Mouse (Mus musculus) lung, adult 2 months (tissue): ENCODE data around the gene Catsperd.

Experiments
- CTCF ChIP-seq: fragments of 200-500 bp; IDR thresholded peaks from 2 replicates; pipeline ENCODE4 v1.5.1; 2011; ENCODE audit warnings: mild to moderate bottlenecking, low read length, control low read depth; ENCODE audit not compliant: insufficient read depth
- POLR2A ChIP-seq: fragments of 200-500 bp; IDR thresholded peaks from 2 replicates; pipeline ENCODE4 v1.6.1; 2011; ENCODE audit warnings: low read depth, mild to moderate bottlenecking, control low read depth, low read length, borderline replicate concordance; ENCODE audit errors: extremely low read depth

DNA sequence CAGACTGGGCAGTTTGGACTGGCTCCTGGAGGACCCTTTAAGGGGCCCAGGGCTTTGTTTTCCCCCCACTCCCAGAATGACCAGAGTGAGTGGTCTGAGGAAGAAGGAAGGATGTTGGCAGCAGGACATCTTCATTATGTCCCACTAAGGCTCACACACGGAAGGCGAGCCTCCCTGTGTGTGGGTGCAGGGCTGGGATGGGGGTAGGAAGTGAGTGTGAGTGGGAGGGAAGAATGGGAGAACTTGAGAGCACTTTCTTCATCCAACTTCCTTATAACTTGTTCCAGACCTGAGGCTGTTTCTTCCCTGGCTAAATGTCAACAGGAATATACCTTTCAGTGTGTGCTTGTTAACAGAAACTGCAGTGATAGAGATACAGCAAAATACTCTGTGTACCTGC is 16.6 kb upstream of the Catsperd start:
- TF ChIP-seq CTCF = no peak
- TF ChIP-seq POLR2A = no peak
